Mouse (Mus musculus) MN1 (cell line): ENCODE measurements around the gene Lsamp.

Experiments used
- DNase-seq: peaks from one replicate; pipeline ENCODE4 v3.0.0-alpha.2; 2016; ENCODE audit warnings: low spot score

The Lsamp gene

GRCm38 (mm10) chr16:39984205-39984634 is at the start of gene Lsamp:
TSS of gene Lsamp (plus strand) at chr16:39984361.
- DNase-seq, result no peak

- no peak for DNase-seq
Observed at GRCm38 (mm10) chr16:39957686-39958085, 26.5 kb upstream of the Lsamp start.

- no peak for DNase-seq
Observed at GRCm38 (mm10) chr16:39972712-39973111, 11.4 kb upstream of the Lsamp start.

- DNase-seq, result no peak
Observed at GRCm38 (mm10) chr16:39984635-39985291, 602 bp downstream of the Lsamp start.

- no peak for DNase-seq
Observed at GRCm38 (mm10) chr16:39988466-39988865, 4.3 kb downstream of the Lsamp start.

GRCm38 (mm10) chr16:39994821-39995220 is 10.7 kb downstream of the Lsamp start:
- no peak for DNase-seq

- DNase-seq, result no peak
Observed at GRCm38 (mm10) chr16:40008800-40009199, 24.6 kb downstream of the Lsamp start.

GRCm38 (mm10) chr16:40011106-40011505 is 26.9 kb downstream of the Lsamp start:
- DNase-seq, result no peak

GRCm38 (mm10) chr16:40022611-40023010 is 38.5 kb downstream of the Lsamp start:
- DNase-seq, result no peak

- DNase-seq, result no peak
Observed at GRCm38 (mm10) chr16:40036719-40037118, 52.6 kb downstream of the Lsamp start.

- DNase-seq, result no peak
Observed at GRCm38 (mm10) chr16:40059546-40059945, 75.4 kb downstream of the Lsamp start.

GRCm38 (mm10) chr16:40059968-40060367 is 75.8 kb downstream of the Lsamp start:
- DNase-seq, result no peak

- no peak for DNase-seq
Observed at GRCm38 (mm10) chr16:40060491-40060890, 76.3 kb downstream of the Lsamp start.

GRCm38 (mm10) chr16:40075556-40075955 is 91.4 kb downstream of the Lsamp start:
- DNase-seq, result no peak

- no peak for DNase-seq
Observed at GRCm38 (mm10) chr16:40080224-40080623, 96.1 kb downstream of the Lsamp start.

GRCm38 (mm10) chr16:40104329-40104728 is 120.2 kb downstream of the Lsamp start:
- no peak for DNase-seq

- no peak for DNase-seq
Observed at GRCm38 (mm10) chr16:40182918-40183317, 198.8 kb downstream of the Lsamp start.

- no peak for DNase-seq
Observed at GRCm38 (mm10) chr16:40187987-40188590, 203.9 kb downstream of the Lsamp start.

- no peak for DNase-seq
Observed at GRCm38 (mm10) chr16:40194401-40194800, 210.2 kb downstream of the Lsamp start.

- DNase-seq, result no peak
Observed at GRCm38 (mm10) chr16:40194839-40195238, 210.7 kb downstream of the Lsamp start.

GRCm38 (mm10) chr16:40228627-40229026 is 244.5 kb downstream of the Lsamp start:
- no peak for DNase-seq

GRCm38 (mm10) chr16:40233066-40233465 is 248.9 kb downstream of the Lsamp start:
- DNase-seq, result no peak

GRCm38 (mm10) chr16:40234151-40234895 is 250.2 kb downstream of the Lsamp start:
- DNase-seq, result no peak
